Mouse (Mus musculus): Measurements from ENCODE around the gene Lama5. TPM values are rescaled to one million over a fixed set of nuclear protein-coding genes. Genes with fewer than 3 reads are reported as not detected.

Lama5 gene
- polyA plus RNA-seq, 1 experiment from 2014 or later = 3.5 TPM

- Histone ChIP-seq H3K4me2 (no peak overlapping the region), H3K9me3 (no peaks in the 10 kb centered on the region), H3K9ac (no peak overlapping the region), H3K27ac (replicated peaks) (no peak overlapping the region), H3K4me3 (no peak overlapping the region), H3K4me1 (replicated peaks) (peaks cover 7% of the 10 kb centered on the region), H3K36me3 (no peaks in the 10 kb centered on the region), H3K27me3 (no peaks in the 10 kb centered on the region)
- WGBS = 62% methylated on average over 9 of the region's 9 CpGs
- ATAC-seq (ENCODE audit: low FRiP score, low read depth) = no peak
Measured at GRCm38 (mm10) chr2:180248947-180249660, 23.4 kb upstream of the Lama5 start.

- Histone ChIP-seq H3K4me1 (replicated peaks) (peaks cover 7% of the 10 kb centered on the region), H3K9me3 (no peaks in the 10 kb centered on the region), H3K27me3 (no peaks in the 10 kb centered on the region), H3K4me3 (no peak overlapping the region), H3K36me3 (no peaks in the 10 kb centered on the region), H3K9ac (no peak overlapping the region), H3K4me2 (no peak overlapping the region), H3K27ac (replicated peaks) (no peak overlapping the region)
- ATAC-seq (ENCODE audit: low FRiP score, low read depth) = no peak
- 93% methylated on average over 5 of the region's 5 CpGs for WGBS
Measured at GRCm38 (mm10) chr2:180247916-180248315, 22.3 kb upstream of the Lama5 start.

GRCm38 (mm10) chr2:180243108-180243507 is 17.4 kb upstream of the Lama5 start:
- WGBS = 89% methylated on average over 4 of the region's 4 CpGs
- Histone ChIP-seq H3K9ac (no peak overlapping the region), H3K36me3 (no peaks in the 10 kb centered on the region), H3K27ac (replicated peaks) (no peak overlapping the region), H3K27me3 (no peaks in the 10 kb centered on the region), H3K4me3 (no peak overlapping the region), H3K9me3 (no peaks in the 10 kb centered on the region), H3K4me1 (replicated peaks) (no peaks in the 10 kb centered on the region), H3K4me2 (no peak overlapping the region)
- no peak for ATAC-seq (ENCODE audit: low FRiP score, low read depth)

- H3K27ac ChIP-seq (replicated peaks) = no peak overlapping the region
- H3K4me1 ChIP-seq (replicated peaks) = no peaks in the 10 kb centered on the region
- no peak overlapping the region for H3K4me2 ChIP-seq
- no peaks in the 10 kb centered on the region for H3K9me3 ChIP-seq
- WGBS = 90% methylated on average over 5 of the region's 5 CpGs
- no peak for ATAC-seq (ENCODE audit: low FRiP score, low read depth)
- no peaks in the 10 kb centered on the region for H3K27me3 ChIP-seq
- H3K4me3 ChIP-seq = no peak overlapping the region
- H3K9ac ChIP-seq = no peak overlapping the region
- H3K36me3 ChIP-seq = no peaks in the 10 kb centered on the region
Measured at GRCm38 (mm10) chr2:180238591-180238990, 12.9 kb upstream of the Lama5 start.

- H3K9ac ChIP-seq = no peak overlapping the region
- no peaks in the 10 kb centered on the region for H3K36me3 ChIP-seq
- no peak overlapping the region for H3K4me3 ChIP-seq
- ATAC-seq (ENCODE audit: low FRiP score, low read depth) = no peak
- H3K4me1 ChIP-seq (replicated peaks) = no peaks in the 10 kb centered on the region
- no peak overlapping the region for H3K4me2 ChIP-seq
- 94% methylated on average over 7 of the region's 7 CpGs for WGBS
- H3K9me3 ChIP-seq = no peaks in the 10 kb centered on the region
- no peaks in the 10 kb centered on the region for H3K27me3 ChIP-seq
- H3K27ac ChIP-seq (replicated peaks) = no peak overlapping the region
Measured at GRCm38 (mm10) chr2:180237601-180238345, 12.1 kb upstream of the Lama5 start.

GRCm38 (mm10) chr2:180236930-180237329 is 11.3 kb upstream of the Lama5 start:
- H3K27me3 ChIP-seq = no peaks in the 10 kb centered on the region
- no peaks in the 10 kb centered on the region for H3K36me3 ChIP-seq
- WGBS = 90% methylated on average over 3 of the region's 3 CpGs
- no peak overlapping the region for H3K27ac ChIP-seq (replicated peaks)
- no peak for ATAC-seq (ENCODE audit: low FRiP score, low read depth)
- H3K9ac ChIP-seq = no peak overlapping the region
- no peaks in the 10 kb centered on the region for H3K4me1 ChIP-seq (replicated peaks)
- no peak overlapping the region for H3K4me2 ChIP-seq
- H3K4me3 ChIP-seq = no peak overlapping the region
- H3K9me3 ChIP-seq = no peaks in the 10 kb centered on the region

- H3K4me1 ChIP-seq (replicated peaks) = no peaks in the 10 kb centered on the region
- no peak overlapping the region for H3K4me2 ChIP-seq
- no peaks in the 10 kb centered on the region for H3K9me3 ChIP-seq
- no peaks in the 10 kb centered on the region for H3K27me3 ChIP-seq
- H3K9ac ChIP-seq = no peak overlapping the region
- no peak overlapping the region for H3K4me3 ChIP-seq
- H3K36me3 ChIP-seq = no peaks in the 10 kb centered on the region
- no peak for ATAC-seq (ENCODE audit: low FRiP score, low read depth)
- WGBS = 76% methylated on average over 3 of the region's 3 CpGs
- no peak overlapping the region for H3K27ac ChIP-seq (replicated peaks)
Measured at GRCm38 (mm10) chr2:180236500-180236899, 10.8 kb upstream of the Lama5 start.

- H3K36me3 ChIP-seq = no peaks in the 10 kb centered on the region
Measured at GRCm38 (mm10) chr2:180235788-180236187, 10.1 kb upstream of the Lama5 start.

GRCm38 (mm10) chr2:180234980-180235379 is 9.3 kb upstream of the Lama5 start:
- H3K9ac ChIP-seq = no peak overlapping the region
- H3K4me2 ChIP-seq = no peak overlapping the region
- no peak overlapping the region for H3K4me3 ChIP-seq
- WGBS = 61% methylated on average over 6 of the region's 6 CpGs
- no peaks in the 10 kb centered on the region for H3K27me3 ChIP-seq
- no peaks in the 10 kb centered on the region for H3K9me3 ChIP-seq
- no peaks in the 10 kb centered on the region for H3K36me3 ChIP-seq
- H3K4me1 ChIP-seq (replicated peaks) = no peaks in the 10 kb centered on the region
- ATAC-seq (ENCODE audit: low FRiP score, low read depth) = no peak
- no peak overlapping the region for H3K27ac ChIP-seq (replicated peaks)

More at GRCm38 (mm10) chr2:180235788-180236187, 10.1 kb upstream of the Lama5 start:
- no peak for ATAC-seq (ENCODE audit: low FRiP score, low read depth)
- H3K4me3 ChIP-seq = no peak overlapping the region
- 96% methylated on average over 4 of the region's 4 CpGs for WGBS
- H3K9me3 ChIP-seq = no peaks in the 10 kb centered on the region
- no peak overlapping the region for H3K27ac ChIP-seq (replicated peaks)
- no peak overlapping the region for H3K4me2 ChIP-seq
- H3K9ac ChIP-seq = no peak overlapping the region
- no peaks in the 10 kb centered on the region for H3K27me3 ChIP-seq
- no peaks in the 10 kb centered on the region for H3K4me1 ChIP-seq (replicated peaks)

- Histone ChIP-seq H3K4me2 (no peak overlapping the region), H3K4me1 (replicated peaks) (no peaks in the 10 kb centered on the region), H3K27me3 (no peaks in the 10 kb centered on the region), H3K9ac (no peak overlapping the region), H3K36me3 (no peaks in the 10 kb centered on the region), H3K4me3 (no peak overlapping the region), H3K27ac (replicated peaks) (no peak overlapping the region), H3K9me3 (no peaks in the 10 kb centered on the region)
- ATAC-seq (ENCODE audit: low FRiP score, low read depth) = no peak
- 82% methylated on average over 8 of the region's 8 CpGs for WGBS
Measured at GRCm38 (mm10) chr2:180234353-180234752, 8.7 kb upstream of the Lama5 start.

GRCm38 (mm10) chr2:180233101-180233904 is 7.6 kb upstream of the Lama5 start:
- no peak for ATAC-seq (ENCODE audit: low FRiP score, low read depth)

GRCm38 (mm10) chr2:180230482-180230881 is 4.8 kb upstream of the Lama5 start:
- ATAC-seq (ENCODE audit: low FRiP score, low read depth) = no peak
- Histone ChIP-seq H3K4me1 (replicated peaks) (peaks cover 24% of the 10 kb centered on the region), H3K9me3 (no peaks in the 10 kb centered on the region), H3K27ac (replicated peaks) (no peak overlapping the region), H3K9ac (no peak overlapping the region), H3K4me3 (no peak overlapping the region), H3K4me2 (no peak overlapping the region), H3K27me3 (peaks cover 4% of the 10 kb centered on the region; the same call in 1 of the 2 replicates), H3K36me3 (no peaks in the 10 kb centered on the region)
- WGBS = 65% methylated on average over 4 of the region's 4 CpGs

More at GRCm38 (mm10) chr2:180233101-180233904, 7.6 kb upstream of the Lama5 start:
- Histone ChIP-seq H3K4me1 (replicated peaks) (peaks cover 5% of the 10 kb centered on the region), H3K27me3 (no peaks in the 10 kb centered on the region), H3K27ac (replicated peaks) (no peak overlapping the region), H3K9ac (no peak overlapping the region), H3K4me2 (no peak overlapping the region), H3K9me3 (no peaks in the 10 kb centered on the region), H3K4me3 (no peak overlapping the region), H3K36me3 (no peaks in the 10 kb centered on the region)
- 88% methylated on average over 7 of the region's 7 CpGs for WGBS
